Mouse (Mus musculus) limb, embryonic 14.5 days (tissue): ENCODE measurements around the gene Keg1. TPM values are rescaled to one million over a fixed set of nuclear protein-coding genes. Genes with fewer than 3 reads are reported as not detected.
"Not testable (repeated sequence)": the region's sequence is repeated elsewhere in the genome, so short reads cannot be mapped to it uniquely, and the experiment has no call there.

Experiments
- ATAC-seq: fragments of 200-750 bp; cut with Nextera tagmentation; 2 replicates; pipeline ENCODE4 v1.8.0; 2017; ENCODE audit warnings: low read depth, moderate number of reproducible peaks, moderate TSS enrichment; ENCODE audit not compliant: low FRiP score
- DNase-seq: peaks from one replicate; pipeline ENCODE4 v3.0.0-alpha.2; 2015; ENCODE audit warnings: low spot score
- H3K27ac ChIP-seq: fragments of 300-500 bp; sonication (generic); replicated peaks from 2 replicates; pipeline ENCODE4 v1.5.1; 2014; ENCODE audit warnings: low read depth, mild to moderate bottlenecking, low read length, moderate library complexity, mixed read lengths
- H3K27me3 ChIP-seq: fragments of 300-500 bp; sonication (generic); 2 replicates; pipeline ENCODE4 v1.6.1; 2014; ENCODE audit warnings: low read length, mixed read lengths; ENCODE audit not compliant: control insufficient read depth, insufficient read depth
- H3K36me3 ChIP-seq: fragments of 300-500 bp; sonication (generic); 2 replicates; pipeline ENCODE4 v1.6.1; 2014; ENCODE audit warnings: mild to moderate bottlenecking, low read length, moderate library complexity, mixed read lengths; ENCODE audit not compliant: control insufficient read depth, insufficient read depth
- H3K4me1 ChIP-seq: fragments of 300-500 bp; sonication (generic); 2 replicates; pipeline ENCODE4 v1.6.1; 2014; ENCODE audit warnings: antibody characterized with exemption, low read length, mixed read lengths; ENCODE audit not compliant: control insufficient read depth, insufficient read depth
- H3K4me2 ChIP-seq: fragments of 300-500 bp; sonication (generic); replicated peaks from 2 replicates; pipeline ENCODE4 v1.6.1; 2014; ENCODE audit warnings: low read depth, mild to moderate bottlenecking, low read length, moderate library complexity; ENCODE audit not compliant: severe bottlenecking
- H3K4me3 ChIP-seq: fragments of 300-500 bp; sonication (generic); replicated peaks from 2 replicates; pipeline ENCODE4 v1.5.1; 2014; ENCODE audit warnings: low read length
- H3K9ac ChIP-seq: fragments of 300-500 bp; sonication (generic); 2 replicates; pipeline ENCODE4 v1.6.1; 2014; ENCODE audit warnings: mild to moderate bottlenecking, low read depth, low read length, moderate library complexity; ENCODE audit not compliant: severe bottlenecking
- H3K9me3 ChIP-seq: fragments of 300-500 bp; sonication (generic); 2 replicates; pipeline ENCODE4 v1.6.1; 2016; ENCODE audit warnings: low read length; ENCODE audit not compliant: control insufficient read depth
- POLR2A ChIP-seq: fragments of 200-500 bp; IDR thresholded peaks from 2 replicates; pipeline ENCODE4 v1.8.0; 2012; ENCODE audit warnings: inconsistent platforms, mild to moderate bottlenecking, moderate library complexity, borderline replicate concordance; ENCODE audit not compliant: insufficient read depth, insufficient read length; ENCODE audit errors: extremely low read depth
- WGBS: fragments of 180-500 bp; shearing (Covaris S2); extraction: QIAGEN DNeasy Blood & Tissue Kit; methylation state at CpG from one replicate; pipeline ENCODE4 v1.1.7; 2014; 5-methylcytosine and 5-hydroxymethylcytosine counted together
- polyA plus RNA-seq, 2 experiments: library from polyadenylated mRNA; depleted of rRNA in 1 of 2; stranded (reverse) in 1 of 2; unstranded in 1 of 2; fragments of >200 nt; fragmentation: Nextera tagmentation in 1 of 2; extraction: Ambion mirVana in 1 of 2; gene quantifications; 2 replicates each; pipeline versions ENCODE4 v1.2.1 to v1.2.3; 2012 to 2014

Keg1 gene
- polyA plus RNA-seq, 2 experiments, result not detected

GRCm38 (mm10) chr19:12719189-12719588 lies 23.6 kb downstream of the Keg1 start:
- DNase-seq (no peak), ATAC-seq (no peak)
- H3K9ac ChIP-seq, result no peak overlapping the region
- no peak overlapping the region for H3K4me3 ChIP-seq
- H3K27me3 ChIP-seq, result no peaks in the 10 kb centered on the region
- TF ChIP-seq POLR2A, result no peak
- no peak overlapping the region for H3K27ac ChIP-seq
- no peaks in the 10 kb centered on the region for H3K4me1 ChIP-seq
- H3K36me3 ChIP-seq, result no peaks in the 10 kb centered on the region
- no peak overlapping the region for H3K4me2 ChIP-seq
- 77% methylated on average over 6 of the region's 6 CpGs for WGBS
- no peaks in the 10 kb centered on the region for H3K9me3 ChIP-seq

GRCm38 (mm10) chr19:12720463-12720862 lies 24.9 kb downstream of the Keg1 start:
- 78% methylated on average over 2 of the region's 2 CpGs for WGBS
- no peak for ATAC-seq

GRCm38 (mm10) chr19:12720919-12721318 lies 25.3 kb downstream of the Keg1 start:
- DNase-seq, H3K4me2 ChIP-seq, H3K4me3 ChIP-seq, H3K9me3 ChIP-seq, H3K4me1 ChIP-seq, H3K27me3 ChIP-seq, H3K36me3 ChIP-seq, H3K9ac ChIP-seq, ATAC-seq, H3K27ac ChIP-seq: not testable (repeated sequence)
- 84% methylated on average over 5 of the region's 5 CpGs for WGBS

More at GRCm38 (mm10) chr19:12720463-12720862, 24.9 kb downstream of the Keg1 start:
- Histone ChIP-seq H3K9me3 (no peaks in the 10 kb centered on the region), H3K4me2 (no peak overlapping the region), H3K4me1 (no peaks in the 10 kb centered on the region), H3K36me3 (no peaks in the 10 kb centered on the region), H3K27ac (no peak overlapping the region), H3K9ac (no peak overlapping the region), H3K27me3 (no peaks in the 10 kb centered on the region), H3K4me3 (no peak overlapping the region)
- DNase-seq, result no peak
- no peak for TF ChIP-seq POLR2A

GRCm38 (mm10) chr19:12721596-12721995 lies 26.0 kb downstream of the Keg1 start:
- not testable (repeated sequence) for H3K9me3 ChIP-seq, H3K4me1 ChIP-seq, H3K36me3 ChIP-seq, H3K4me3 ChIP-seq, H3K9ac ChIP-seq, H3K27me3 ChIP-seq, H3K27ac ChIP-seq, H3K4me2 ChIP-seq, DNase-seq, ATAC-seq
- WGBS, result 84% methylated on average over 7 of the region's 7 CpGs

GRCm38 (mm10) chr19:12722308-12722707 lies 26.7 kb downstream of the Keg1 start:
- Histone ChIP-seq H3K4me3 (no peak overlapping the region), H3K4me2 (no peak overlapping the region), H3K27ac (no peak overlapping the region), H3K9ac (no peak overlapping the region), H3K36me3 (no peaks in the 10 kb centered on the region), H3K27me3 (no peaks in the 10 kb centered on the region), H3K4me1 (no peaks in the 10 kb centered on the region), H3K9me3 (no peaks in the 10 kb centered on the region)
- ATAC-seq, result no peak
- no peak for DNase-seq
- 71% methylated on average over 2 of the region's 3 CpGs for WGBS
- no peak for TF ChIP-seq POLR2A

GRCm38 (mm10) chr19:12725851-12726250 lies 30.3 kb downstream of the Keg1 start:
- no peaks in the 10 kb centered on the region for H3K36me3 ChIP-seq
- DNase-seq, result no peak
- no peak overlapping the region for H3K9ac ChIP-seq
- H3K27me3 ChIP-seq, result no peaks in the 10 kb centered on the region
- ATAC-seq, result no peak
- H3K4me3 ChIP-seq, result no peak overlapping the region
- no peak overlapping the region for H3K27ac ChIP-seq
- H3K4me1 ChIP-seq, result no peaks in the 10 kb centered on the region
- no peak for TF ChIP-seq POLR2A
- no peaks in the 10 kb centered on the region for H3K9me3 ChIP-seq
- WGBS, result 67% methylated on average over 1 of the region's 1 CpGs
- no peak overlapping the region for H3K4me2 ChIP-seq
